ENCODE assay signal across 14 mouse cellular contexts in genomic region chr11:97424092-97424692, GRCm38 (mm10). TPM values are rescaled to one million over a fixed set of nuclear protein-coding genes. Genes with fewer than 3 reads are reported as not detected.
DNase-seq lines count a peak whose midpoint lies in the region; ATAC-seq and TF ChIP-seq lines count a peak whose summit lies in the region.
"Had no signal": no experiment of that assay in that cellular context is flagged by ENCODE, and none has a peak within 500 bp of the region (broad histone marks: within the 10 kb centered on the region; RNA-seq: fewer than 3 reads in every experiment).

No protein-coding gene starts in this region.

- H3K36me3 ChIP-seq in limb, embryonic 12.5 days, result no peaks in the 10 kb centered on the region
- no peaks in the 10 kb centered on the region for H3K36me3 ChIP-seq in limb, embryonic 10.5 days
- H3K36me3 ChIP-seq in liver, embryonic 16.5 days (ENCODE audit: control insufficient read depth, insufficient read depth), result no peaks in the 10 kb centered on the region
- H3K36me3 ChIP-seq: hindbrain, embryonic 12.5 days had no signal

- DNase-seq in heart, adult 11 months, result peak; percentile 91
- no peak for DNase-seq in heart, adult 8-10 months (ENCODE audit: low spot score)
- no peak for DNase-seq in limb, embryonic 10.5 days (ENCODE audit: low spot score)
- DNase-seq in B cell, adult 2 months, result no peak
- DNase-seq in kidney, adult 8-10 months, result no peak
- DNase-seq: embryo, embryonic 11 days; kidney, postnatal 10 days; left cerebral cortex, postnatal 4 days; right cerebral cortex, adult 18-20 months had no signal

- H3K27ac ChIP-seq in limb, embryonic 12.5 days, result no peak overlapping the region
- no peak overlapping the region for H3K27ac ChIP-seq in limb, embryonic 10.5 days
- 0 out of 2 replicates have a peak overlapping the region, but pooled peaks have one; percentile 34 for H3K27ac ChIP-seq in cortical plate, adult 2 months (ENCODE audit: insufficient read depth, low read length)
- peak overlapping the region; percentile 77 for H3K27ac ChIP-seq in liver, embryonic 16.5 days (ENCODE audit: low read length)
- H3K27ac ChIP-seq: hindbrain, embryonic 12.5 days had no signal

- H3K9me3 ChIP-seq in limb, embryonic 12.5 days, result no peaks in the 10 kb centered on the region
- no peaks in the 10 kb centered on the region for H3K9me3 ChIP-seq in limb, embryonic 10.5 days (replicated peaks)
- no peaks in the 10 kb centered on the region for H3K9me3 ChIP-seq in liver, embryonic 16.5 days (replicated peaks; ENCODE audit: control insufficient read depth, low read length)
- H3K9me3 ChIP-seq: hindbrain, embryonic 12.5 days had no signal

- H3K4me1 ChIP-seq in limb, embryonic 12.5 days (replicated peaks), result peaks cover 46% of the 10 kb centered on the region
- peaks cover 53% of the 10 kb centered on the region for H3K4me1 ChIP-seq in limb, embryonic 10.5 days
- peaks cover 4% of the 10 kb centered on the region for H3K4me1 ChIP-seq in cortical plate, adult 2 months (ENCODE audit: control insufficient read depth, insufficient read depth, low read length)
- H3K4me1 ChIP-seq in liver, embryonic 16.5 days (ENCODE audit: control insufficient read depth, low read depth, low read length), result peaks cover 48% of the 10 kb centered on the region

- no peak for TF ChIP-seq CTCF in cortical plate, adult 2 months (IDR thresholded peaks at IDR 0.05; ENCODE audit: extremely low read depth, insufficient read depth, low read length)

- H3K27me3 ChIP-seq in limb, embryonic 12.5 days, result no peaks in the 10 kb centered on the region
- H3K27me3 ChIP-seq in limb, embryonic 10.5 days (ENCODE audit: low read depth, poor library complexity, severe bottlenecking), result no peaks in the 10 kb centered on the region
- H3K27me3 ChIP-seq in liver, embryonic 16.5 days (ENCODE audit: control insufficient read depth, insufficient read depth, low read depth, low read length), result no peaks in the 10 kb centered on the region

- no peak for ATAC-seq in limb, embryonic 12.5 days (ENCODE audit: insufficient number of reproducible peaks, insufficient read depth, low FRiP score, low TSS enrichment, low read depth)
- peak; percentile 65 for ATAC-seq in liver, embryonic 16.5 days (ENCODE audit: low read depth)
- ATAC-seq: forebrain, embryonic 14.5 days had no signal

- no peak overlapping the region for H3K4me2 ChIP-seq in limb, embryonic 12.5 days
- H3K4me2 ChIP-seq in liver, embryonic 16.5 days (ENCODE audit: low read depth, low read length), result peak overlapping the region; percentile 66
- H3K4me2 ChIP-seq: hindbrain, embryonic 12.5 days had no signal

- WGBS in limb, embryonic 12.5 days, result 66% methylated on average over 5 of the region's 5 CpGs
- 63% methylated on average over 5 of the region's 5 CpGs for whole genome bisulfite sequencing in limb, embryonic 10.5 days
- 25% methylated on average over 5 of the region's 5 CpGs for WGBS in liver, embryonic 16.5 days (ENCODE audit: insufficient replicate concordance)

- no peak overlapping the region for H3K4me3 ChIP-seq in limb, embryonic 12.5 days (replicated peaks)
- no peak overlapping the region for H3K4me3 ChIP-seq in limb, embryonic 10.5 days
- H3K4me3 ChIP-seq in cortical plate, adult 2 months (ENCODE audit: insufficient read depth, low read length), result no peak overlapping the region
- H3K4me3 ChIP-seq in liver, embryonic 16.5 days (ENCODE audit: low read depth, low read length), result peak overlapping the region; percentile 43
- H3K4me3 ChIP-seq: hindbrain, embryonic 12.5 days had no signal

- no peak for TF ChIP-seq POLR2A in cortical plate, adult 2 months (IDR thresholded peaks at IDR 0.05; ENCODE audit: extremely low read depth, insufficient read depth, low read length)

- 0 out of 2 replicates have a peak overlapping the region, but pooled peaks have one; percentile 9 for H3K9ac ChIP-seq in limb, embryonic 12.5 days (replicated peaks)
- H3K9ac ChIP-seq in liver, embryonic 16.5 days (ENCODE audit: low read depth, low read length), result peak overlapping the region; percentile 46
- H3K9ac ChIP-seq: hindbrain, embryonic 12.5 days had no signal

RNA-seq across cellular contexts. Expression of gene Arhgap23, which starts 8.9 kb away (rescaled TPM):
- total RNA-seq in heart, adult 8-10 months (2022), result 10 to 100 TPM; 13.3 to 14.9 (median 14.0) TPM
- polyA plus RNA-seq in limb, embryonic 12.5 days (2016; fragmentation: Nextera tagmentation; extraction: Ambion mirVana), result 7.3 and 7.4 TPM in 2 replicates
- polyA plus RNA-seq in limb, embryonic 10.5 days (2016; fragmentation: Nextera tagmentation; extraction: Ambion mirVana), result 3.5 and 3.9 TPM in 2 replicates
- 70.2 and 71.5 TPM in 2 replicates for polyA plus RNA-seq in cortical plate, adult 2 months (2012; rRNA removed)
- polyA plus RNA-seq in liver, embryonic 16.5 days (2015; fragmentation: Nextera tagmentation; extraction: Ambion mirVana), result 4.8 and 5.4 TPM in 2 replicates

Comparison
In these comparisons a context has a peak if more than half of its experiments do, and no peak if none do; other contexts are left out.
1. H3K27ac ChIP-seq: peak in cortical plate, adult 2 months (single experiment) and liver, embryonic 16.5 days (single experiment); none in limb, embryonic 12.5 days (single experiment) and limb, embryonic 10.5 days (single experiment).